8 mouse cellular contexts compared by ENCODE assay signal in the genomic region with DNA sequence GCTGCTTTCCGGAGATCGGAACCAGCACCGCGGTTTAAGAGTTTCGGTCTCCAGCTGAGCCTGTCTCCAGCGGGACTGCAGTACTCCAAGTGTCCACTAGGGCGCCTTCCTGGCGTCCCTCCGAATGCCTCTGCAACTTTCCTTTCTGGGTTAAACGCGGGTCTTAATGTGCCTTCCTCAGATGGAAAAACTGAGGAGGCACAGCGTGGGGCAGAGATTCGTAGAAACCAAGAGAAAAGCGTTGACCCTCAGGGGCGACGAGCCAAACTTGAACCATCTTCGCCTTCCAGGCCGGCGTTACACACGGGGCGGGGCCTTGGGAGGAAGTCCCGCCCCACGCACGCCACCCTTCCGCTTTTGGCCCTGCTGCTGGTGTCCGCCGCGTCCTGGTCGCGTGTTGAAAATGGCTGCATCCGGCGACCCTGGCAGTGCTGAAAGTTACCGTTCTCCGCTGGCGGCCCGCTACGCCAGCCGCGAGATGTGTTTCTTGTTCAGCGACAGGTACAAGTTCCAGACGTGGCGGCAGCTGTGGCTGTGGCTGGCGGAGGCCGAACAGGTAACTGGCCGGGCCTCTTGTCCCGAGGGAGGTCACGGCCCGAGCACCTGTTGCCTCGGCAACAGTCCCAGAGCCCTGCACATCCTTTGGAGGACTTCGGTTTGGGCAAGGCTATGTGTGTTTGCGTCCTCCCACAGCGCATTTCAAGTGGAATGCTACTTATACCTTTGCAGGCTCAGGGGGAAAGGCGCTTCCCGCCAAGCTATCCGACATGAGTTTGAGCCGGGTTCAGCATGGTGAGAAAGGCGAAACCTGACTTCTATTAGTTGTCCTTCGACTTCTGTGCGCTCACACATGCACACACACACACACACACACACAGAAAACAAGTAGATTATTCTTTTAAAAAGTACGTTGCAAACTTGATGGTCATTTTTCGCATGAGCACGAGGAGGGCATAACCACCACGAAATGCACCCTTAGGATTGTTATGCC. TPM values are rescaled to one million over a fixed set of nuclear protein-coding genes. Genes with fewer than 3 reads are reported as not detected.
A peak's percentile ranks its signal among the peaks of the same experiment; 100 is the strongest.
DNase-seq lines count a peak whose midpoint lies in the region; ATAC-seq lines count a peak whose summit lies in the region.

Adsl (plus strand) TSS at position 346 of the 991 bp plus-strand sequence.

- peak within 1 kb of the TSS; percentile 78 for H3K9ac ChIP-seq in hindbrain, embryonic 12.5 days

- H3K4me1 ChIP-seq in hindbrain, embryonic 12.5 days, result peaks cover 14% of the 10 kb centered on the region

- WGBS in hindbrain, embryonic 12.5 days, result under 1% methylated on average over 63 of the region's 63 CpGs

- peak; percentile 93 for DNase-seq in Muller cell, postnatal 12 days (ENCODE audit: inconsistent ontology term)
- DNase-seq in cerebellum, adult 9-11 months, result peak; percentile 86
- peak; percentile 72 to 79 for DNase-seq in frontal cortex, postnatal 10 days (ENCODE audit: low spot score in 2 of 2)
- DNase-seq in layer of hippocampus, postnatal 14 days (ENCODE audit: low spot score in 2 of 2), result peak; percentile 88 to 89
- DNase-seq in lung, postnatal 14 days, result peak; percentile 89
- DNase-seq in retina, adult 2 months (ENCODE audit: low read depth, low spot score), result peak; percentile 77
- DNase-seq in thymus, postnatal 36 days, result peak; percentile 85 to 86

- no peaks in the 10 kb centered on the region for H3K27me3 ChIP-seq in hindbrain, embryonic 12.5 days

- H3K27ac ChIP-seq in hindbrain, embryonic 12.5 days, result peak within 1 kb of the TSS; percentile 72

- peak; percentile 93 for ATAC-seq in hindbrain, embryonic 12.5 days (ENCODE audit: low FRiP score)

- H3K4me3 ChIP-seq in hindbrain, embryonic 12.5 days, result peak within 1 kb of the TSS; percentile 75

- peaks cover 13% of the 10 kb centered on the region for H3K36me3 ChIP-seq in hindbrain, embryonic 12.5 days

- peak within 1 kb of the TSS; percentile 55 for H3K4me2 ChIP-seq in hindbrain, embryonic 12.5 days (replicated peaks)

- H3K9me3 ChIP-seq in hindbrain, embryonic 12.5 days (replicated peaks), result no peaks in the 10 kb centered on the region

RNA-seq across cellular contexts. Expression of gene Adsl, which starts in this region (rescaled TPM):
- polyA plus RNA-seq in hindbrain, embryonic 12.5 days (2016; fragmentation: Nextera tagmentation; extraction: Ambion mirVana), result 114 and 117 TPM in 2 replicates
- 10 to 100 TPM; 27.4 to 30.1 TPM for total RNA-seq in layer of hippocampus, postnatal 14 days (2021)

Comparison
In these comparisons a context has a peak if more than half of its experiments do, and no peak if none do; other contexts are left out.
1. Peak in every context shown above with its lines: DNase-seq, ATAC-seq, H3K4me3 ChIP-seq and H3K27ac ChIP-seq.